Mouse (Mus musculus): ENCODE measurements at regions not wholly inside any gene's neighbourhood (a gene's known extent, or its start where the extent isn't known, plus 50 kb on each side); places are given as distances from the start of the nearest gene placed in this dataset.

- Histone ChIP-seq H3K4me3 (ENCODE audit: low read length) (no peak overlapping the region), H3K4me1 (ENCODE audit: control insufficient read depth, insufficient read depth, low read depth, low read length) (no peaks in the 10 kb centered on the region), H3K36me3 (ENCODE audit: control insufficient read depth, insufficient read depth, low read length) (no peaks in the 10 kb centered on the region), H3K9ac (ENCODE audit: low read depth, low read length) (no peak overlapping the region), H3K9me3 (ENCODE audit: control insufficient read depth, low read length) (no peaks in the 10 kb centered on the region), H3K4me2 (ENCODE audit: low read length) (no peak overlapping the region), H3K27ac (ENCODE audit: low read depth, low read length) (no peak overlapping the region), H3K27me3 (replicated peaks; ENCODE audit: control insufficient read depth, insufficient read depth, low read length) (no peaks in the 10 kb centered on the region)
- WGBS = 80% methylated on average over 4 of the region's 4 CpGs
- no peak for ATAC-seq
Observed at GRCm38 (mm10) chr1:44957125-44957524, 354.2 kb upstream of the Col3a1 start.

- H3K9me3 ChIP-seq (ENCODE audit: control insufficient read depth, low read length) = no peaks in the 10 kb centered on the region
- H3K4me3 ChIP-seq (ENCODE audit: low read length) = no peak overlapping the region
- H3K27me3 ChIP-seq (replicated peaks; ENCODE audit: control insufficient read depth, insufficient read depth, low read length) = no peaks in the 10 kb centered on the region
- H3K4me2 ChIP-seq (ENCODE audit: low read length) = no peak overlapping the region
- ATAC-seq = no peak
- H3K36me3 ChIP-seq (ENCODE audit: control insufficient read depth, insufficient read depth, low read length) = no peaks in the 10 kb centered on the region
- H3K27ac ChIP-seq (ENCODE audit: low read depth, low read length) = no peak overlapping the region
- WGBS = 74% methylated on average over 3 of the region's 3 CpGs
- H3K4me1 ChIP-seq (ENCODE audit: control insufficient read depth, insufficient read depth, low read depth, low read length) = no peaks in the 10 kb centered on the region
- H3K9ac ChIP-seq (ENCODE audit: low read depth, low read length) = no peak overlapping the region
Observed at GRCm38 (mm10) chr1:44987171-44987570, 324.2 kb upstream of the Col3a1 start.

- ATAC-seq = no peak
- H3K4me1 ChIP-seq (ENCODE audit: control insufficient read depth, insufficient read depth, low read depth, low read length) = no peaks in the 10 kb centered on the region
- no peak overlapping the region for H3K9ac ChIP-seq (ENCODE audit: low read depth, low read length)
Observed at GRCm38 (mm10) chr1:45020516-45020915, 290.8 kb upstream of the Col3a1 start.

GRCm38 (mm10) chr1:45021234-45021633, 290.1 kb upstream of the Col3a1 start:
- no peak for ATAC-seq
- H3K4me2 ChIP-seq (ENCODE audit: low read length) = no peak overlapping the region
- no peaks in the 10 kb centered on the region for H3K4me1 ChIP-seq (ENCODE audit: control insufficient read depth, insufficient read depth, low read depth, low read length)
- no peak overlapping the region for H3K27ac ChIP-seq (ENCODE audit: low read depth, low read length)
- H3K9me3 ChIP-seq (ENCODE audit: control insufficient read depth, low read length) = no peaks in the 10 kb centered on the region
- no peak overlapping the region for H3K9ac ChIP-seq (ENCODE audit: low read depth, low read length)
- no peaks in the 10 kb centered on the region for H3K27me3 ChIP-seq (replicated peaks; ENCODE audit: control insufficient read depth, insufficient read depth, low read length)
- no peaks in the 10 kb centered on the region for H3K36me3 ChIP-seq (ENCODE audit: control insufficient read depth, insufficient read depth, low read length)
- no peak overlapping the region for H3K4me3 ChIP-seq (ENCODE audit: low read length)
- 42% methylated on average over 2 of the region's 2 CpGs for WGBS

More at GRCm38 (mm10) chr1:45020516-45020915, 290.8 kb upstream of the Col3a1 start:
- Histone ChIP-seq H3K9me3 (ENCODE audit: control insufficient read depth, low read length) (no peaks in the 10 kb centered on the region), H3K4me3 (ENCODE audit: low read length) (no peak overlapping the region), H3K27me3 (replicated peaks; ENCODE audit: control insufficient read depth, insufficient read depth, low read length) (no peaks in the 10 kb centered on the region), H3K4me2 (ENCODE audit: low read length) (no peak overlapping the region), H3K27ac (ENCODE audit: low read depth, low read length) (no peak overlapping the region), H3K36me3 (ENCODE audit: control insufficient read depth, insufficient read depth, low read length) (no peaks in the 10 kb centered on the region)

- H3K4me1 ChIP-seq (ENCODE audit: control insufficient read depth, insufficient read depth, low read depth, low read length) = no peaks in the 10 kb centered on the region
- H3K9ac ChIP-seq (ENCODE audit: low read depth, low read length) = no peak overlapping the region
- no peaks in the 10 kb centered on the region for H3K27me3 ChIP-seq (replicated peaks; ENCODE audit: control insufficient read depth, insufficient read depth, low read length)
- H3K36me3 ChIP-seq (ENCODE audit: control insufficient read depth, insufficient read depth, low read length) = no peaks in the 10 kb centered on the region
- H3K9me3 ChIP-seq (ENCODE audit: control insufficient read depth, low read length) = no peaks in the 10 kb centered on the region
- no peak overlapping the region for H3K4me3 ChIP-seq (ENCODE audit: low read length)
- no peak overlapping the region for H3K4me2 ChIP-seq (ENCODE audit: low read length)
- ATAC-seq = no peak
- H3K27ac ChIP-seq (ENCODE audit: low read depth, low read length) = no peak overlapping the region
- WGBS = 78% methylated on average over 1 of the region's 1 CpGs
Observed at GRCm38 (mm10) chr1:45022146-45022841, 289.0 kb upstream of the Col3a1 start.

GRCm38 (mm10) chr1:45023336-45023735, 288.0 kb upstream of the Col3a1 start:
- Histone ChIP-seq H3K36me3 (ENCODE audit: control insufficient read depth, insufficient read depth, low read length) (no peaks in the 10 kb centered on the region), H3K27me3 (replicated peaks; ENCODE audit: control insufficient read depth, insufficient read depth, low read length) (no peaks in the 10 kb centered on the region), H3K9ac (ENCODE audit: low read depth, low read length) (no peak overlapping the region), H3K4me3 (ENCODE audit: low read length) (no peak overlapping the region), H3K4me1 (ENCODE audit: control insufficient read depth, insufficient read depth, low read depth, low read length) (no peaks in the 10 kb centered on the region), H3K27ac (ENCODE audit: low read depth, low read length) (no peak overlapping the region), H3K4me2 (ENCODE audit: low read length) (no peak overlapping the region), H3K9me3 (ENCODE audit: control insufficient read depth, low read length) (no peaks in the 10 kb centered on the region)
- 80% methylated on average over 3 of the region's 3 CpGs for WGBS
- ATAC-seq = no peak

- H3K36me3 ChIP-seq (ENCODE audit: control insufficient read depth, insufficient read depth, low read length) = no peaks in the 10 kb centered on the region
- ATAC-seq = no peak
- H3K4me1 ChIP-seq (ENCODE audit: control insufficient read depth, insufficient read depth, low read depth, low read length) = no peaks in the 10 kb centered on the region
- no peaks in the 10 kb centered on the region for H3K9me3 ChIP-seq (ENCODE audit: control insufficient read depth, low read length)
- H3K4me2 ChIP-seq (ENCODE audit: low read length) = no peak overlapping the region
- no peak overlapping the region for H3K4me3 ChIP-seq (ENCODE audit: low read length)
- no peaks in the 10 kb centered on the region for H3K27me3 ChIP-seq (replicated peaks; ENCODE audit: control insufficient read depth, insufficient read depth, low read length)
- no peak overlapping the region for H3K9ac ChIP-seq (ENCODE audit: low read depth, low read length)
- no peak overlapping the region for H3K27ac ChIP-seq (ENCODE audit: low read depth, low read length)
- 61% methylated on average over 4 of the region's 4 CpGs for WGBS
Observed at GRCm38 (mm10) chr1:45031436-45032027, 279.8 kb upstream of the Col3a1 start.

GRCm38 (mm10) chr1:45033343-45033742, 278.0 kb upstream of the Col3a1 start:
- Histone ChIP-seq H3K4me3 (ENCODE audit: low read length) (no peak overlapping the region), H3K4me2 (ENCODE audit: low read length) (no peak overlapping the region), H3K27me3 (replicated peaks; ENCODE audit: control insufficient read depth, insufficient read depth, low read length) (no peaks in the 10 kb centered on the region), H3K9me3 (ENCODE audit: control insufficient read depth, low read length) (no peaks in the 10 kb centered on the region), H3K9ac (ENCODE audit: low read depth, low read length) (no peak overlapping the region), H3K27ac (ENCODE audit: low read depth, low read length) (no peak overlapping the region), H3K36me3 (ENCODE audit: control insufficient read depth, insufficient read depth, low read length) (no peaks in the 10 kb centered on the region), H3K4me1 (ENCODE audit: control insufficient read depth, insufficient read depth, low read depth, low read length) (no peaks in the 10 kb centered on the region)
- WGBS = 94% methylated on average over 7 of the region's 7 CpGs
- ATAC-seq = no peak

GRCm38 (mm10) chr1:45041328-45041727, 270.0 kb upstream of the Col3a1 start:
- H3K9me3 ChIP-seq (ENCODE audit: control insufficient read depth, low read length) = no peaks in the 10 kb centered on the region
- H3K4me2 ChIP-seq (ENCODE audit: low read length) = no peak overlapping the region
- H3K36me3 ChIP-seq (ENCODE audit: control insufficient read depth, insufficient read depth, low read length) = no peaks in the 10 kb centered on the region
- 90% methylated on average over 1 of the region's 1 CpGs for WGBS
- H3K4me3 ChIP-seq (ENCODE audit: low read length) = no peak overlapping the region
- no peak overlapping the region for H3K9ac ChIP-seq (ENCODE audit: low read depth, low read length)
- H3K27ac ChIP-seq (ENCODE audit: low read depth, low read length) = no peak overlapping the region
- no peak for ATAC-seq
- H3K27me3 ChIP-seq (replicated peaks; ENCODE audit: control insufficient read depth, insufficient read depth, low read length) = no peaks in the 10 kb centered on the region
- H3K4me1 ChIP-seq (ENCODE audit: control insufficient read depth, insufficient read depth, low read depth, low read length) = no peaks in the 10 kb centered on the region
